Mouse (Mus musculus): Measurements from ENCODE around the gene Iqcd. TPM values are rescaled to one million over a fixed set of nuclear protein-coding genes. Genes with fewer than 3 reads are reported as not detected.
A peak's percentile ranks its signal among the peaks of the same experiment; 100 is the strongest.

Gene Iqcd
- polyA plus RNA-seq, 1 experiment from 2014 or later: 1.0 TPM

- no peak for ATAC-seq (ENCODE audit: low read depth)
- Histone ChIP-seq H3K4me1 (replicated peaks) (peaks cover 7% of the 10 kb centered on the region; the same call in 1 of the 2 replicates), H3K9me3 (no peaks in the 10 kb centered on the region), H3K27me3 (no peaks in the 10 kb centered on the region), H3K27ac (replicated peaks) (no peak overlapping the region), H3K4me3 (no peak overlapping the region), H3K4me2 (no peak overlapping the region), H3K36me3 (peaks cover 100% of the 10 kb centered on the region), H3K9ac (no peak overlapping the region)
- WGBS: 88% methylated on average over 10 of the region's 10 CpGs
These were observed 33.0 kb downstream of the Iqcd start for GRCm38 (mm10) chr5:120621846-120622197.

GRCm38 (mm10) chr5:120622198-120622851, 33.5 kb downstream of the Iqcd start:
- Histone ChIP-seq H3K36me3 (peaks cover 100% of the 10 kb centered on the region), H3K9me3 (no peaks in the 10 kb centered on the region), H3K27me3 (no peaks in the 10 kb centered on the region), H3K4me2 (no peak overlapping the region), H3K9ac (no peak overlapping the region), H3K27ac (replicated peaks) (no peak overlapping the region), H3K4me3 (no peak overlapping the region), H3K4me1 (replicated peaks) (peaks cover 7% of the 10 kb centered on the region; the same call in 1 of the 2 replicates)
- ATAC-seq (ENCODE audit: low read depth): no peak
- WGBS: 64% methylated on average over 5 of the region's 5 CpGs

GRCm38 (mm10) chr5:120624427-120624826, 35.6 kb downstream of the Iqcd start:
- Histone ChIP-seq H3K9ac (no peak overlapping the region), H3K9me3 (no peaks in the 10 kb centered on the region), H3K36me3 (peaks cover 91% of the 10 kb centered on the region), H3K27me3 (peaks cover 2% of the 10 kb centered on the region), H3K4me1 (replicated peaks) (peaks cover 13% of the 10 kb centered on the region), H3K4me2 (no peak overlapping the region), H3K27ac (replicated peaks) (no peak overlapping the region), H3K4me3 (no peak overlapping the region)
- WGBS: 82% methylated on average over 10 of the region's 10 CpGs
- no peak for ATAC-seq (ENCODE audit: low read depth)

GRCm38 (mm10) chr5:120626399-120626798, 37.6 kb downstream of the Iqcd start:
- Histone ChIP-seq H3K4me3 (no peak overlapping the region), H3K4me2 (no peak overlapping the region), H3K27ac (replicated peaks) (no peak overlapping the region), H3K4me1 (replicated peaks) (peaks cover 13% of the 10 kb centered on the region), H3K36me3 (peaks cover 72% of the 10 kb centered on the region), H3K9ac (no peak overlapping the region), H3K27me3 (peaks cover 18% of the 10 kb centered on the region), H3K9me3 (no peaks in the 10 kb centered on the region)
- no peak for ATAC-seq (ENCODE audit: low read depth)
- 32% methylated on average over 19 of the region's 19 CpGs for WGBS

DNA sequence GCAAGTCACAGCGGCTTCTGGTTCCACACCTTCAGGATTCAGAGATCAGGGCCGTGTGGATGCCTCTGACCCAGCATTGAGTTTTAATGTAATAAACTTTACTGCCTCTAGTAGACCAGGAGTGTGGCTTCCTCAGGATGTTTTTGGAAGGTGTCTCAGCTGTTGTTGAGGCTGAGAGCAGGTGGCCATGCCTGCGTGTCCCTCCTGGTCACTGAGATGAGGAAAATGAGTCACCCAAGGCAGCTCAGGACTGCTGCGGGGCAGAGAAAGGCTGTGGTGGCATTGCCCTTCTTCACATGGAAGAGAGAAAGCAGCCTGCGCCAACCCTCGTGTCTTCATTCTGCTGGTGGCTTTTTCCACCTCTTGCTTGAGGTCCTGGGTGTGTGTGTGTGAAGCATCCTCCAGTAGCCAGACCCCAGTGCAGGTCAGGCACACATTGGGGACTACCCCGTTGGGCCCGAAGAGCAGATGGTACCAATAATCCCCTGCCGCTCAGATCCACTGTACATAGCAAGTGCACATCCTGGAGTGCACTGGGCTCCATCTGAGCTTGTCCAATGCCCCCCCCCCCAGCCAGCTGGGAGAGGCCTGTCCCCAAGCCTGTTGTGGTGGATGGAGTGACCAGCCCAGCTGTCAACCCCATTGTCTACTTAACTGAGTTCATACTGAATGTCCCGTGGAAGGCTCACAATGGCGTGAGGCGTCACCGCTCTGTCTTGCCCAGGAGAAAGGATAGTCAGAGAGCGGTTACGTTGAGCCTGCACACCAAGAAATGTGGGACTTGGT, 38.9 kb downstream of the Iqcd start:
- H3K27me3 ChIP-seq: peaks cover 23% of the 10 kb centered on the region
- no peak overlapping the region for H3K4me2 ChIP-seq
- WGBS: 85% methylated on average over 15 of the region's 15 CpGs
- H3K9me3 ChIP-seq: no peaks in the 10 kb centered on the region
- no peak overlapping the region for H3K27ac ChIP-seq (replicated peaks)
- no peak for ATAC-seq (ENCODE audit: low read depth)
- no peak overlapping the region for H3K9ac ChIP-seq
- H3K36me3 ChIP-seq: peaks cover 59% of the 10 kb centered on the region
- H3K4me1 ChIP-seq (replicated peaks): peaks cover 6% of the 10 kb centered on the region; the same call in 1 of the 2 replicates
- H3K4me3 ChIP-seq: no peak overlapping the region

- Histone ChIP-seq H3K4me3 (no peak overlapping the region), H3K4me1 (replicated peaks) (peaks cover 6% of the 10 kb centered on the region; the same call in 1 of the 2 replicates), H3K27ac (replicated peaks) (no peak overlapping the region), H3K4me2 (no peak overlapping the region), H3K27me3 (peaks cover 26% of the 10 kb centered on the region), H3K9ac (no peak overlapping the region), H3K9me3 (no peaks in the 10 kb centered on the region), H3K36me3 (peaks cover 49% of the 10 kb centered on the region)
- ATAC-seq (ENCODE audit: low read depth): no peak
- WGBS: 65% methylated on average over 7 of the region's 7 CpGs
These were observed 39.8 kb downstream of the Iqcd start for GRCm38 (mm10) chr5:120628624-120629023.

- Histone ChIP-seq H3K27me3 (peaks cover 26% of the 10 kb centered on the region), H3K4me1 (replicated peaks) (peaks cover 6% of the 10 kb centered on the region; the same call in 1 of the 2 replicates), H3K27ac (replicated peaks) (no peak overlapping the region), H3K9ac (peak overlapping the region; percentile 43; the same call in 1 of the 2 replicates), H3K9me3 (no peaks in the 10 kb centered on the region), H3K4me2 (peak overlapping the region; percentile 45), H3K36me3 (peaks cover 24% of the 10 kb centered on the region), H3K4me3 (no peak overlapping the region; the same call in 1 of the 2 replicates)
- ATAC-seq (ENCODE audit: low read depth): no peak
- 6% methylated on average over 29 of the region's 29 CpGs for WGBS
These were observed 42.3 kb downstream of the Iqcd start for GRCm38 (mm10) chr5:120631128-120631527.

DNA sequence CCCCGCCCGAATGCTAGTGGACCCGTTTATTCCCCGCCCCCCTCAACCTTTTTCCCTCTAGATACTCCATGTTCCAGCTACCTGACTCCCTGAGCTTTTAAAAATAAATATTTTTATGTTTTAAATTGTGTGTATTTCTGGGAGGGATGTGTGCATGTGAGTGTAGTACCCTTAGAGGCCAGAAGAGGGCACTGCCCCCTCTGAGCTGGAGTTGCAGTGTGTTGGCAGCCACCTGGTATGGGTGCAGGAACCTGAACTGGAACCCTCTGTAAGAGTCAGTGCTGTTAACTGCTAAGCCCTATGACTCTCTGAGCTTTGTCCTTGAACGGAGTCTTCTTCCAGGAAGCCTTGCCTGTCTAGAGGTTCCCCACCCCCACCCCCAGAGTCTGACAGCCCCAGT, 43.1 kb downstream of the Iqcd start:
- WGBS: 84% methylated on average over 5 of the region's 5 CpGs
- no peak overlapping the region for H3K9ac ChIP-seq

GRCm38 (mm10) chr5:120634131-120634530, 45.3 kb downstream of the Iqcd start, which contains the start of gene Cfap73:
Gene Cfap73 (minus strand): TSS chr5:120634235.
- no peak within 1 kb of the TSS for H3K4me3 ChIP-seq
- no peaks in the 10 kb centered on the region for H3K4me1 ChIP-seq (replicated peaks)
- 63% methylated on average over 9 of the region's 9 CpGs for WGBS
- H3K27ac ChIP-seq (replicated peaks): no peak within 1 kb of the TSS
- no peaks in the 10 kb centered on the region for H3K36me3 ChIP-seq
- H3K4me2 ChIP-seq: no peak within 1 kb of the TSS
- no peak within 1 kb of the TSS for H3K9ac ChIP-seq
- H3K27me3 ChIP-seq: peaks cover 26% of the 10 kb centered on the region
- ATAC-seq (ENCODE audit: low read depth): no peak
- H3K9me3 ChIP-seq: no peaks in the 10 kb centered on the region

More for the DNA sequence above, 43.1 kb downstream of the Iqcd start:
- H3K4me1 ChIP-seq (replicated peaks): peaks cover 6% of the 10 kb centered on the region; the same call in 1 of the 2 replicates
- H3K36me3 ChIP-seq: peaks cover 17% of the 10 kb centered on the region
- H3K27me3 ChIP-seq: peaks cover 26% of the 10 kb centered on the region
- H3K4me3 ChIP-seq: no peak overlapping the region
- H3K9me3 ChIP-seq: no peaks in the 10 kb centered on the region
- no peak for ATAC-seq (ENCODE audit: low read depth)
- no peak overlapping the region for H3K27ac ChIP-seq (replicated peaks)
- H3K4me2 ChIP-seq: no peak overlapping the region

- no peak overlapping the region for H3K4me2 ChIP-seq
These were observed 46.0 kb downstream of the Iqcd start for GRCm38 (mm10) chr5:120634860-120635259.

DNA sequence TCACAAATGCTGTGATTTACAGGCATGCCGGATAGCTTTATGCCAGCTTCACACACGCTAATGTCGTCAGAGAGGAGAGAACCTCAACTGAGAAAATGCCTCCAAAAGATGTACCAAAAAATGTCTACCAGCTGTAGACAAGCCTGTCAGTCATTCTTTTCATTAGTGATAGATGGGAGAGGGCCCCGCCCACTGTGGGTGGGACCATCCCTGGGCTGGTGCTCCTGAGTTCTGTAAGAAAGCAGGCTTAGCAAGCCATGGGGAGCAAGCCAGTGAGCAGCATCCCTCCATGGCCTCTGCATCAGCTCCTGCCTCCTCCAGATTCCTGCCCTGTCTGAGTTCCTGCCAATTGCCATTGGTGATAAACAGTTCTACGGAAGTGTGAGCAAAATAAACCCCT, 46.8 kb downstream of the Iqcd start:
- Histone ChIP-seq H3K9me3 (no peaks in the 10 kb centered on the region), H3K9ac (no peak overlapping the region), H3K36me3 (no peaks in the 10 kb centered on the region), H3K4me3 (no peak overlapping the region), H3K27me3 (peaks cover 13% of the 10 kb centered on the region; the same call in 1 of the 2 replicates), H3K4me1 (replicated peaks) (no peaks in the 10 kb centered on the region), H3K4me2 (no peak overlapping the region), H3K27ac (replicated peaks) (no peak overlapping the region)
- 73% methylated on average over 5 of the region's 5 CpGs for WGBS
- ATAC-seq (ENCODE audit: low read depth): no peak

More at GRCm38 (mm10) chr5:120634860-120635259, 46.0 kb downstream of the Iqcd start:
- Histone ChIP-seq H3K4me3 (no peak overlapping the region), H3K27ac (replicated peaks) (no peak overlapping the region), H3K9me3 (no peaks in the 10 kb centered on the region), H3K4me1 (replicated peaks) (no peaks in the 10 kb centered on the region), H3K27me3 (peaks cover 21% of the 10 kb centered on the region), H3K9ac (no peak overlapping the region), H3K36me3 (no peaks in the 10 kb centered on the region)
- 34% methylated on average over 5 of the region's 5 CpGs for WGBS
- no peak for ATAC-seq (ENCODE audit: low read depth)

- no peak for ATAC-seq (ENCODE audit: low read depth)
- 0 out of 2 replicates have a peak, but pooled peaks cover 3% of the 10 kb centered on the region for H3K27me3 ChIP-seq
- H3K4me1 ChIP-seq (replicated peaks): no peaks in the 10 kb centered on the region
- no peaks in the 10 kb centered on the region for H3K36me3 ChIP-seq
- no peaks in the 10 kb centered on the region for H3K9me3 ChIP-seq
- no peak overlapping the region for H3K4me2 ChIP-seq
- H3K4me3 ChIP-seq: no peak overlapping the region
- H3K27ac ChIP-seq (replicated peaks): no peak overlapping the region
- WGBS: 88% methylated on average over 7 of the region's 7 CpGs
- H3K9ac ChIP-seq: no peak overlapping the region
These were observed 51.3 kb downstream of the Iqcd start for GRCm38 (mm10) chr5:120640094-120640493.

All from neural tube, embryonic 13.5 days (tissue).